Mouse (Mus musculus): ENCODE measurements around the gene Ffar2.

- TF ChIP-seq CTCF (IDR thresholded peaks at IDR 0.05; ENCODE audit: low read depth) (no peak), EP300 (IDR thresholded peaks at IDR 0.05; ENCODE audit: low read depth) (no peak)
These were observed 23.8 kb upstream of the Ffar2 start for GRCm38 (mm10) chr7:30847386-30847785.

Data from heart, postnatal 0 days (tissue).